Mouse (Mus musculus) cerebellum, postnatal 36 days (tissue): ENCODE results near the gene Pitpna.
A peak's percentile ranks its signal among the peaks of the same experiment; 100 is the strongest.
"Not testable (repeated sequence)": the region's sequence is repeated elsewhere in the genome, so short reads cannot be mapped to it uniquely, and the experiment has no call there.

ENCODE experiments used
- DNase-seq, 2 experiments: peaks; one replicate each; pipeline ENCODE4 v3.0.0; 2021 to 2022; ENCODE audit warnings: mixed read lengths in 2 of 2

Pitpna gene

GRCm38 (mm10) chr11:75587493-75588284 lies at the start of gene Pitpna:
TSS of gene Pitpna (plus strand) at chr11:75588097.
- DNase-seq: peak; percentile 94 to 97

GRCm38 (mm10) chr11:75538184-75538969 lies 49.5 kb upstream of the Pitpna start:
- DNase-seq: peak; percentile 34 to 43

DNA sequence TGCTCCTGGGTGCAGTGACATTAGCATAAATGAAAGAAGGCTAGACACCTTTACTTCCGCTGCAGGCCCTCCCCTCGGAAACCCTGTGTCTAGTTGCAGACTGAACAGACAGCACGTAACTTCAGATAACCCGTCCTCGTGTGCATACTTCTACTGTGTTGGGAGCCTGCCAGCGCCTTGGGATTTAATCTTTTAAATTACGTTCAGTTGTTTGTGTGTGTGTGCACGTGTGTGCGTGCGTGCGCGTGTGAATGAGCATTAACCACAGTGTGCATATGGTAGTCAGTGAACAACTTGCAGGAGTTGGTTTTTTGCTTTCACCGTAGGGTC lies 49.0 kb upstream of the Pitpna start:
- peak in 1 of 2 experiments; percentile 27 for DNase-seq

DNA sequence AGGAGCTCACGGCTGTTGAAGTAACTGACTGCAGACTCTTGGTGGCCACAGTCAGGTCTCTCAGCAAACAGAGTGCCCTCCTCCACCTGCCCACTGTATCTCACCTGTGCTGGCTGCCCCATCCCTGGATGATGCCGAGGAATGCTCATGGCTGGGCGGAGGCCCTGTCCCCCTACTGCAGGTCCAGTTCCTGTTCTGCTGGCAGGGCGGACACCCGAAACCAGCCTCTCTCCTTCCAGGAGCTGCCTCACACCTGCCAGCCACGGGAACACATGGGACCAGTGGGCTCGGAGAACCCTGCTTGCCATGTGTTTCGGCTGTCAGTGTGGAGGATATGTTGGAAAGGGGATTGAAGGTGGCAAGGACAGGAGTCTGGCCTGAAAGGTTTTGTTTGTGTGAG lies 47.7 kb upstream of the Pitpna start:
- peak in 1 of 2 experiments; percentile 18 for DNase-seq

DNA sequence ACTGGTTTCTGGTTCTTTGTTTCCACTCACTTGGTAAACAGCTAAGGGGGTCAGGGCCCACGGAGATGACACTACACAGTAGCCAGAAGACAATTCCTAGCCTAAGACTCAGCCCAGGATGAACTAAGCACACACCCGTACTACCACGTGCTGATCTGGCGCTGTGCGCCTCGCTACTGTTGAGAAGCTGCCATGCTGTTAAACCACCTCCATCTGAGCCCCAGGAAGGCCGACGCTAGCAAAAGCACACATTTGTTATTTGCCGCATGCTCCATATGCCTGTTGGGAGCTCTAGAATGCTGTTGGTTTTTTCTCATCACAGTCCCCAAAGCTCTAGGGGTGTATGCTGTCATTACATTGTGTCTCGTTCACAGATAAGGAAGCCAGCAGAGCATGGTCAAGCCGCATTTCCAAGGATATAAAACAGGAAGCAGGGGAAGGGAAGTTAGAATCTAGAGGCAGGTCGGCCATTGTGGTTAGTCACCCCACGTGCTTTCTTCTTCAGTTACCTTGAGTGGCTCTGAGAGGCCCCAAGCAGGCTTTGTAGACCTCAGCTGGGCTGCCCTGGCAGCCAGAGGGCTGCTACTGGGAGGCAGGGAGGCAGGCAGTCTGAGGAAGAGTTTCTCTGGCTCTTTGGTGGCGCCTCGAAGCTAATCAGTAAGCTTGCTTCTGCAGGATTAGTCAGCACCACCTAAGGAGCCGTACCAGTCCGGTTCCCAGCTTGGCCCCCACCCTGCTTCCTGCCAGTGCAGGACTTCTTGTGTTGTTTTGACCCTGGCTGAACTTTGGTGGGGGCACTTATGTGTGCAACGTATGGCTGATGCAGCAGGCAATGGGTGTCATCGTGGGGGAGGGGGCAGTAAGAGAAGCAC lies 47.0 kb upstream of the Pitpna start:
- peak; percentile 51 to 56 for DNase-seq

GRCm38 (mm10) chr11:75544713-75545112 lies 43.2 kb upstream of the Pitpna start:
- DNase-seq: peak; percentile 52 to 57

DNA sequence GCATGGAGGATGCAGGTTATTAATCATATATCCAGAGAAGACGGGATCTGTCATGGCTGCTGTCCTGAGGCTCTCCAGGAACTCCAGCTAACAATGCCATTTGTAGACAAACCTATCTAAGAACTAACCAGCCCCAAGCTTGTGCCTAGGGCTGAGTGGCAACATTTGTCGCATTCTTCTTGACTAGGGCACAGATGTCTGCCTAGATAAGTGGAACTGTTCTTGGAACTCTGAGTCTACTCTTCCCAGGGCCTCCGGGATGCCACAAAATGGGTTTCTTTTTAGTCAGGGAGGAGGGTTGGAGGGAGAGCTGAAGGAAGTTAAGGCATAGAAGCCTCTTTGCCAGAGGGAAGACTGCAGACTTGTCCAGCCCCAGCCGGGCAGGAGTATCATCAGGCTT lies 41.8 kb upstream of the Pitpna start:
- DNase-seq: peak in 1 of 2 experiments; percentile 7

DNA sequence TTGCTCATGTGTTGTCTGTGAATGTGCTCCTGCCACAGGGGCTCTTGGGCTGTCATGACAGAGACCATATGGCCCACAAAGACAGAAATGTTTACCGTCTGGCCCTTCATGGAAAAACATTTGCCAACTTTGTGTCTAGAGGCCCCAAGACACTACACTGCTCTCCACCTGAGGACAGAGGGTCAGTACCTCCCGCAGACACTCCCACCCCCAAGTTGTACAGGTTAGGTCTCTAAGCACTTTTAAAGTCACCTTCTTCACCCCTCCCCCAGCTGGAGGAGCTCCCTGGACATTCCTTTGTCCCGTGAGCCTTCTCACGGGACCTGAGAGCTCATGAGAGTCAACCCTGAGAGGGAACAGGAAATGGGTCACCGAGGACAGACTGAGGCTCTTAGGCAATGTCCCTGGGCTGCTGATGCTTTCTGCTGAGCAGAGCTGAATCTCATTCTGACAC lies 38.2 kb upstream of the Pitpna start:
- DNase-seq: peak; percentile 35 to 54

GRCm38 (mm10) chr11:75550200-75550946 lies 37.5 kb upstream of the Pitpna start:
- no peak for DNase-seq

GRCm38 (mm10) chr11:75551321-75551720 lies 36.6 kb upstream of the Pitpna start:
- peak in 1 of 2 experiments; percentile 29 for DNase-seq

DNA sequence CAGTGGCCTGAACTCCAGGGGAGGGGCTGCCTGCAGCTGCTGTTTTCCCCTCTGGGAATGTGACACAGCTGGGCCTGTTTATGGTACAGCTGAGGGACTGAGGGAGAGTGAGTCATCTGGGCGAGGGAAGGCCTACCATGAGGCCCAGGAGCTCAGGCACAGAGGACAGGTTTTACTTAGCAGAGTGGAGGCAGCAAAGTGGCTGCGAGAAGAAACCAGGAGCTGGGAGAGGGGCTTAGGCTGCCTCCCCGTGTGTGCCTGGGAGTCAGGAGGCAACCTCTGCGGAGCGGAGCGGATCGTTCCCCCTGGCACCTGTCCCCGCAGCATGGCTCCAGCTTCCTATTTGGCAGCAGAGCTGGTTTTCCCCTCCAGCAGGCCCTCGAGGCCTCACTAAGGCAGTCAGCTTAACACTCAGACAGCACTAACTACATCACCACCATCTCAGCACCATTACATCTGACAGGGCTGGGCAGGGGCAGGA lies 35.9 kb upstream of the Pitpna start:
- peak; percentile 77 to 84 for DNase-seq

GRCm38 (mm10) chr11:75552906-75553482 lies 34.9 kb upstream of the Pitpna start:
- DNase-seq: no peak

DNA sequence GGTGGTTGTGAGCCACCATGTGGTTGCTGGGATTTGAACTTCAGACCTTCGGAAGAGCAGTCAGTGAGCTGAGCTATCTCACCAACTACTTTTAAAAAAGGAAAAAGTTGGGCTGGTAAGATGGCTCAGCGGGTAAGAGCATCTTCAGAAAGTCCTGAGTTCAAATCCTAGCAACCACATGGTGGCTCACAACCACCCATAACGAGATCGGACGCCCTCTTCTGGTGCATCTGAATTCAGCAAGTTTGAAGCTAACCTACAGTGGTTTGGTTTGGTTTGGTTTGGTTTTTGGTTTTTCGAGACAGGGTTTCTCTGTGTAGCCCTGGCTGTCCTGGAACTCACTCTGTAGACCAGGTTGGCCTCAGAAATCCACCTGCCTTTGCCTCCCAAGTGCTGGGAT lies 31.9 kb upstream of the Pitpna start:
- DNase-seq: not testable (repeated sequence)

- no peak for DNase-seq
Observed at GRCm38 (mm10) chr11:75557142-75557541, 30.8 kb upstream of the Pitpna start.

- DNase-seq: no peak
Observed at GRCm38 (mm10) chr11:75558101-75558500, 29.8 kb upstream of the Pitpna start.

DNA sequence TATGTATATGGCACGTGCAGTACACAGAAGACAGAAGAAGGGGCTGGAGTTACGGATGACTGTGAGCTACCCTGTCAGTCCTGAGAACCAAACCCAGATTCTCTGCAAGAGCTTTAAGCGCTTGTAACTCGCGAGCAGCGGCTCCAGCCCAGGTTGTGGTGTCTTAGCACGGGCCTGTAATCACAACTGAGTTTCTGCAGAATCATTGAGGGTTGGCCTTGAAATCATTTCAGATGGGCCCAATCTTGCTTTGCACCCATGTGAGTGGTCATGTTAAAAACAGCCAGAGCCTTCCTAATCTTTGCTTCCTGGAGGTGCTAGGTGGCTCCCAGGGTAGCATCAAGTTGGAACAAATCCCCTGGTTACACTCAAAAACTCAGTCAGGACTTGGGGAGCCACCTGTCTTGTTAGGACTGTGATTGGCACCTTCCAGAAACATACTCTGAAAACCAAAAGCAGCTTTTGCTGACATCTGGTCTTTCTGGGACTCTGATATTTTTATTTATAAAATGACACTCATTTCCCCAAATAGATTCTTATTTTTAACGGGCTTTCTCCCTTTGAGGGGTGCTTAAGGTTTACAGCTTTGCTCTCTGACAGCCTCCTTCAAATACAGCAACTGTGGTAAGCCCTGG lies 27.9 kb upstream of the Pitpna start:
- DNase-seq: no peak

DNA sequence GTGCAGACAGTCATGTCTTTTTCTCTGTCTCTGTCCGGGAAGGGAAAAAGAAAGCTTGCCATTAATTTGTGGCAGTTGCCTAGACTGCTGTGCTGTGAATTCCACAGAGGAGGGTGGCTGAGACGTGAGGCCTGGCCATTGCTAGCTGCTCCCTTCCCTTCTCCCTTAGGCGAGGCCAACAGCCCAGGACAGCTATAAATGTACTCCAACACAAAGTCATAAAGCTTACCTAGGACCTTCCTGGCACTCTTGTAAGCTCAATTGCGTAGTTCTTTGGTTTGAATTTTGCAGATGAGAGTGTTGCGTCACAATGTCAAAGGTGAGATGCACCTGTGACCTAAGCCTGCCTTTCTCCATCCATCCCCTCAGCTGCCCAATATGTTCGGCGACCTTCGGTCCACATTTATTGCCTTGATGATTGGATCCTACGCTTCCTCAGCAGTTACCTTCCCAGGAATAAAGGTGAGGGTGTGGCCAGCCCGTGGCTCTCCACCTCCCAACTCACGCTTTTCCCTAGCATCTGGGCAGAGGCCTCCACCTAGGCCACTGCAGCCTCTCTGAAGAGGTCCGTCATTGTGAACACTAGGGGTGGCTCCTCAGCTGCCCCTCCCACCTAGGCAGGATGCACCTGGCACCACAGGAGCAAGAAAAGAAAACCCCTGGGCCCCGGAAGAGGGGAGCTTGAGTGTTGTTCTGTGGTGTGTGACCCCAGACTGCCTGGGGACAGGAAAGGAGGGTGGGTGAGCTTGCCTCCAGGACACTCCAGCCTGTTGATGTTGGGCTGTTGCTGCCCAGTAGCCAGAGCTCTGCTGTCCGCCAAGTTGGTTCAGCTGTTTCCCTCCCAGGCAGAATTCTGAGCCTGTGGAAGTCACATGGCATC lies 27.1 kb upstream of the Pitpna start:
- no peak for DNase-seq

DNA sequence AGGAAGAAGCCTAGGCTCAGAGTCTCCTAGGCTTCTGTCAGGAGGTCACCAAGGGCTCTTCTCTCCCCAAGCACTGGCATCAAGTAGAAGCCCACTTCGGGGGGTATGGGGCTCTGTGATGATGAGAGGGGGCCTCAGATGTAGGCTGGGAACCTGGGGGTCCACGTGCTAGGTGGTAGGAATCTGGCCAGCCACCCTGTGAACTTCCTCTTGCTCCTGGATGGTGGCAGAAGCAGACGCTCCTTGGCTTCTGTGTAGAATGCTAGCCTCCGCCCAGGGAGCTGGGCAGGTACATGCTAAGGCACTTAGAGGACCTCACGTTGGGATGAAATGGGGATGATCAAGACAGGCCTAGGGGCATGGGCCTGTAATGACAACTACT lies 26.5 kb upstream of the Pitpna start:
- DNase-seq: no peak

DNA sequence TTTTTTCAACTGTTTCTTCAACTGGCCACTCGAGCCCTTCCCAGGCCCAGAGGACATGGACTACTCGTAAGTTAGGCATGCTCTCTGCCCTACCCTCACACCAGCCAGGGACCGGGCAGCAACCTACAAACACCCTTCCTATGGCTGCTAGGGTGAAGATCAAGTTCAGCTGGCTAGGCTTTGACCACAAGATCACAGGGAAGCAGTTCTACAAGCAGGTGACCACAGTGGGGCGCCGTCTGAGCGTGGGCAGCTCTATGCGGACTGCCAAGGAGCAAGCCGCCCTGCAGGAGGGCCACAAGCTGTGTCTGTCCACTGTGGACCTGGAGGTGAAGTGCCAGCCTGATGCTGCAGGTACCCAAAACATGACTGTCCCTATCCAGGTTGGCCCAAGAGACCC lies 25.1 kb upstream of the Pitpna start:
- DNase-seq: peak; percentile 77 to 81
